ENCODE assay signal across 21 mouse cellular contexts in genomic region chr8:122118097-122118496, GRCm38 (mm10).
DNase-seq lines count a peak whose midpoint lies in the region; ATAC-seq and TF ChIP-seq lines count a peak whose summit lies in the region.
"Had no signal": no experiment of that assay in that cellular context is flagged by ENCODE, and none has a peak within 500 bp of the region (broad histone marks: within the 10 kb centered on the region; RNA-seq: fewer than 3 reads in every experiment).

No protein-coding gene starts in this region.

- no peak for ATAC-seq in forebrain, embryonic 11.5 days (replicated peaks; ENCODE audit: low FRiP score)
- ATAC-seq in lung, embryonic 14.5 days (ENCODE audit: insufficient read depth): peak; percentile 80
- ATAC-seq: forebrain, postnatal 0 days; intestine, embryonic 16.5 days had no signal

- H3K27ac ChIP-seq in forebrain, embryonic 10.5 days: peak overlapping the region; percentile 20; the same call in 1 of the 2 replicates
- H3K27ac ChIP-seq in forebrain, embryonic 11.5 days (ENCODE audit: low read depth, low read length): no peak overlapping the region
- H3K27ac ChIP-seq in lung, embryonic 14.5 days (ENCODE audit: low read depth): peak overlapping the region; percentile 65; the same call in 1 of the 2 replicates
- H3K27ac ChIP-seq in embryonic fibroblast, embryonic 13.5 days (ENCODE audit: insufficient read depth, low read length): peak overlapping the region; percentile 24
- H3K27ac ChIP-seq: hindbrain, embryonic 15.5 days; liver, embryonic 13.5 days; midbrain, embryonic 12.5 days; stomach, postnatal 0 days had no signal

- intact Hi-C loops in left cerebral cortex, postnatal 14 days (cut with DNase I): no loop called here

- 91% methylated on average over 10 of the region's 10 CpGs for WGBS in forebrain, embryonic 10.5 days
- WGBS in forebrain, embryonic 11.5 days: 86% methylated on average over 10 of the region's 10 CpGs
- 20% methylated on average over 10 of the region's 10 CpGs for WGBS in lung, embryonic 14.5 days

- H3K27me3 ChIP-seq in forebrain, embryonic 10.5 days (ENCODE audit: poor library complexity, severe bottlenecking): no peaks in the 10 kb centered on the region
- no peaks in the 10 kb centered on the region for H3K27me3 ChIP-seq in forebrain, embryonic 11.5 days (ENCODE audit: control insufficient read depth, insufficient read depth, low read length)
- no peaks in the 10 kb centered on the region for H3K27me3 ChIP-seq in lung, embryonic 14.5 days (ENCODE audit: insufficient read depth, low read length)
- H3K27me3 ChIP-seq: hindbrain, embryonic 15.5 days; kidney, embryonic 15.5 days; midbrain, embryonic 12.5 days had no signal

- peaks cover 9% of the 10 kb centered on the region; the same call in 1 of the 2 replicates for H3K4me1 ChIP-seq in forebrain, embryonic 10.5 days
- no peaks in the 10 kb centered on the region for H3K4me1 ChIP-seq in forebrain, embryonic 11.5 days (replicated peaks; ENCODE audit: control insufficient read depth, insufficient read depth, low read length)
- H3K4me1 ChIP-seq in lung, embryonic 14.5 days (ENCODE audit: insufficient read depth): peaks cover 20% of the 10 kb centered on the region
- no peaks in the 10 kb centered on the region for H3K4me1 ChIP-seq in embryonic fibroblast, embryonic 13.5 days (ENCODE audit: control insufficient read depth, insufficient read depth, low read length)
- H3K4me1 ChIP-seq: hindbrain, embryonic 15.5 days; liver, embryonic 13.5 days; midbrain, embryonic 12.5 days had no signal

- H3K4me3 ChIP-seq in forebrain, embryonic 10.5 days: no peak overlapping the region
- H3K4me3 ChIP-seq in forebrain, embryonic 11.5 days (ENCODE audit: low read depth, low read length): no peak overlapping the region
- no peak overlapping the region for H3K4me3 ChIP-seq in lung, embryonic 14.5 days (ENCODE audit: low read depth, low read length)
- H3K4me3 ChIP-seq in embryonic fibroblast, embryonic 13.5 days (ENCODE audit: insufficient read depth, low read length): no peak overlapping the region
- H3K4me3 ChIP-seq: hindbrain, embryonic 15.5 days; kidney, embryonic 15.5 days; liver, embryonic 13.5 days; midbrain, embryonic 12.5 days had no signal

- no peak overlapping the region for H3K9ac ChIP-seq in forebrain, embryonic 11.5 days (ENCODE audit: low read length)
- no peak overlapping the region; the same call in 1 of the 2 replicates for H3K9ac ChIP-seq in lung, embryonic 14.5 days
- H3K9ac ChIP-seq: forebrain, postnatal 0 days; hindbrain, embryonic 15.5 days; kidney, embryonic 15.5 days; liver, embryonic 13.5 days; midbrain, embryonic 12.5 days had no signal

- no peaks in the 10 kb centered on the region for H3K9me3 ChIP-seq in forebrain, embryonic 10.5 days
- no peaks in the 10 kb centered on the region for H3K9me3 ChIP-seq in forebrain, embryonic 11.5 days (ENCODE audit: control insufficient read depth, low read length)
- no peaks in the 10 kb centered on the region for H3K9me3 ChIP-seq in lung, embryonic 14.5 days (ENCODE audit: low read depth, low read length)
- H3K9me3 ChIP-seq: hindbrain, embryonic 15.5 days; kidney, embryonic 15.5 days; midbrain, embryonic 12.5 days had no signal

- TF ChIP-seq CTCF in lung, embryonic 14.5 days (IDR thresholded peaks at IDR 0.05; ENCODE audit: low read depth): no peak
- TF ChIP-seq CTCF in embryonic fibroblast, embryonic 13.5 days (IDR thresholded peaks at IDR 0.05; ENCODE audit: borderline replicate concordance, insufficient read depth, low read length): no peak

- no peak for DNase-seq in forebrain, embryonic 10.5 days (ENCODE audit: extremely low spot score, low spot score)
- DNase-seq in forebrain, embryonic 11.5 days (ENCODE audit: low spot score): no peak
- DNase-seq in lung, embryonic 14.5 days: peak; percentile 86
- DNase-seq in lung, postnatal 25 days (ENCODE audit: low spot score): no peak
- DNase-seq in lung, postnatal 10 days: peak; percentile 76
- DNase-seq in left cerebral cortex, postnatal 14 days (ENCODE audit: low spot score in 2 of 2): no peak
- no peak for DNase-seq in layer of hippocampus, adult 8-10 months (ENCODE audit: low spot score in 2 of 2)
- DNase-seq: adrenal gland, adult 2 months; cerebellum, adult 8-10 months; forebrain, postnatal 0 days; heart, adult 11 months; heart, postnatal 10 days; layer of hippocampus, postnatal 36 days; liver, embryonic 13.5 days; right cerebral cortex, postnatal 4 days had no signal

- H3K4me2 ChIP-seq in forebrain, embryonic 11.5 days (ENCODE audit: low read depth, low read length, severe bottlenecking): no peak overlapping the region
- no peak overlapping the region for H3K4me2 ChIP-seq in lung, embryonic 14.5 days
- H3K4me2 ChIP-seq: hindbrain, embryonic 15.5 days; kidney, embryonic 15.5 days; liver, embryonic 13.5 days; midbrain, embryonic 12.5 days had no signal

- H3K36me3 ChIP-seq in forebrain, embryonic 10.5 days (replicated peaks): no peaks in the 10 kb centered on the region
- no peaks in the 10 kb centered on the region for H3K36me3 ChIP-seq in forebrain, embryonic 11.5 days (ENCODE audit: control insufficient read depth, insufficient read depth, low read length)
- H3K36me3 ChIP-seq in lung, embryonic 14.5 days (ENCODE audit: insufficient read depth): no peaks in the 10 kb centered on the region
- H3K36me3 ChIP-seq: hindbrain, embryonic 15.5 days; kidney, embryonic 15.5 days; liver, embryonic 13.5 days; midbrain, embryonic 12.5 days had no signal

- TF ChIP-seq POLR2A in embryonic fibroblast, embryonic 13.5 days (IDR thresholded peaks at IDR 0.05; ENCODE audit: low read depth, low read length): no peak

Comparison
In these comparisons a context has a peak if more than half of its experiments do, and no peak if none do; other contexts are left out.
1. DNase-seq: peak in lung, embryonic 14.5 days (single experiment) and lung, postnatal 10 days (single experiment); none in forebrain, embryonic 10.5 days (single experiment), forebrain, embryonic 11.5 days (single experiment), lung, postnatal 25 days (single experiment), left cerebral cortex, postnatal 14 days (0 of 2) and layer of hippocampus, adult 8-10 months (0 of 2).